Mouse (Mus musculus) kidney, embryonic 14.5 days (tissue): ENCODE results near the gene Dll3. TPM values are rescaled to one million over a fixed set of nuclear protein-coding genes. Genes with fewer than 3 reads are reported as not detected.
A peak's percentile ranks its signal among the peaks of the same experiment; 100 is the strongest.

ENCODE experiments used
- ATAC-seq: fragments of 200-750 bp; cut with Nextera tagmentation; 2 replicates; pipeline ENCODE4 v1.8.0; 2017; ENCODE audit warnings: moderate number of reproducible peaks, mild to moderate bottlenecking, moderate TSS enrichment, moderate library complexity; ENCODE audit not compliant: low FRiP score, low TSS enrichment
- H3K27ac ChIP-seq: fragments of 300-500 bp; sonication (generic); 2 replicates; pipeline ENCODE4 v1.5.1; 2014; ENCODE audit warnings: low read depth, mild to moderate bottlenecking, low read length, moderate library complexity, mixed read lengths
- H3K27me3 ChIP-seq: fragments of 300-500 bp; sonication (generic); 2 replicates; pipeline ENCODE4 v1.6.1; 2014; ENCODE audit warnings: mild to moderate bottlenecking, low read length; ENCODE audit not compliant: control insufficient read depth, insufficient read depth
- H3K36me3 ChIP-seq: fragments of 300-500 bp; sonication (generic); 2 replicates; pipeline ENCODE4 v1.6.1; 2014; ENCODE audit warnings: low read length, mixed read lengths; ENCODE audit not compliant: control insufficient read depth, insufficient read depth
- H3K4me1 ChIP-seq: fragments of 300-500 bp; sonication (generic); 2 replicates; pipeline ENCODE4 v1.6.1; 2014; ENCODE audit warnings: low read length, mixed read lengths; ENCODE audit not compliant: control insufficient read depth, insufficient read depth
- H3K4me2 ChIP-seq: fragments of 300-500 bp; sonication (generic); replicated peaks from 2 replicates; pipeline ENCODE4 v1.6.1; 2014; ENCODE audit warnings: low read depth, mild to moderate bottlenecking, low read length
- H3K4me3 ChIP-seq: fragments of 300-500 bp; sonication (generic); 2 replicates; pipeline ENCODE4 v1.5.1; 2014; ENCODE audit warnings: mild to moderate bottlenecking, low read length
- H3K9ac ChIP-seq: fragments of 300-500 bp; sonication (generic); 2 replicates; pipeline ENCODE4 v1.6.1; 2014; ENCODE audit warnings: low read depth, mild to moderate bottlenecking, low read length, moderate library complexity
- H3K9me3 ChIP-seq: fragments of 300-500 bp; sonication (generic); 2 replicates; pipeline ENCODE4 v1.6.1; 2016; ENCODE audit warnings: low read length; ENCODE audit not compliant: control insufficient read depth
- WGBS: fragments of 180-500 bp; shearing (Covaris S2); extraction: QIAGEN DNeasy Blood & Tissue Kit; methylation state at CpG from one replicate; pipeline ENCODE4 v1.1.7; 2014; 5-methylcytosine and 5-hydroxymethylcytosine counted together
- polyA plus RNA-seq: library from polyadenylated mRNA; unstranded; fragments of >200 nt; fragmentation: Nextera tagmentation; extraction: Ambion mirVana; gene quantifications from 2 replicates; pipeline ENCODE4 v1.2.1, GENCODE M21; 2014

Dll3 gene
- polyA plus RNA-seq, 1 experiment from 2014 or later = 0.51 TPM

GRCm38 (mm10) chr7:28311926-28312543 lies 10.0 kb upstream of the Dll3 start, which contains the start of gene Timm50:
Gene Timm50, minus strand, starts transcription at chr7:28312072.
- Histone ChIP-seq H3K27me3 (no peaks in the 10 kb centered on the region), H3K4me3 (peak within 1 kb of the TSS; percentile 88), H3K27ac (no peak within 1 kb of the TSS), H3K4me1 (peaks cover 6% of the 10 kb centered on the region), H3K36me3 (peaks cover 63% of the 10 kb centered on the region), H3K9me3 (no peaks in the 10 kb centered on the region), H3K4me2 (peak within 1 kb of the TSS; percentile 85), H3K9ac (peak within 1 kb of the TSS; percentile 90)
- under 1% methylated on average over 44 of the region's 45 CpGs for WGBS
- ATAC-seq = peak; percentile 98

GRCm38 (mm10) chr7:28311151-28311925 lies 9.3 kb upstream of the Dll3 start:
- peak; percentile 41 for ATAC-seq
- Histone ChIP-seq H3K4me3 (peak overlapping the region; percentile 88), H3K27ac (no peak overlapping the region), H3K4me2 (peak overlapping the region; percentile 85), H3K9ac (peak overlapping the region; percentile 90), H3K36me3 (peaks cover 63% of the 10 kb centered on the region), H3K9me3 (no peaks in the 10 kb centered on the region), H3K27me3 (no peaks in the 10 kb centered on the region), H3K4me1 (peaks cover 6% of the 10 kb centered on the region)
- 6% methylated on average over 35 of the region's 35 CpGs for WGBS

DNA sequence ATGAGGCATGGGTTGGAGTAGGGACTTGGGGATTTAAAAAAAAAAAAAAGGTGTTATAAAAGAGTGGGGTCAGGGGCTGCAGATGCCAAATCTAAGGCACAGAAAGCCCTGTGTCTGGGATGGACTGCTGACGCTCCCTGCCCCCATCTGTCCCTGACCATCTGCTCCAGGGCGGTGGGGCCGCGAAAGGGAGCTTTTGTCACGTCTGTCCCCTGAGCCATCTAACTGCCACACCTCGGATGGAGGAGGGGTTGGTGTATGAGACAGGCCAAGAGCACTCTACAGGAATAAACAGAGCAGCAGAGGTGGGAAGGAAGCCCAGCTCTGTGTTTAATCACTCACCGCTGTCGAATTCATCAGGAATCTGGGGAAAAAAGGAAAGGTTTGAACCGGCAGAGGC lies 7.7 kb upstream of the Dll3 start:
- Histone ChIP-seq H3K9ac (no peak overlapping the region), H3K4me2 (no peak overlapping the region), H3K4me3 (no peak overlapping the region), H3K9me3 (no peaks in the 10 kb centered on the region), H3K4me1 (peaks cover 6% of the 10 kb centered on the region), H3K27me3 (no peaks in the 10 kb centered on the region), H3K27ac (no peak overlapping the region), H3K36me3 (peaks cover 63% of the 10 kb centered on the region)
- no peak for ATAC-seq
- 24% methylated on average over 9 of the region's 9 CpGs for WGBS

GRCm38 (mm10) chr7:28306216-28306615 lies 4.2 kb upstream of the Dll3 start:
- Histone ChIP-seq H3K4me3 (no peak overlapping the region), H3K27me3 (peaks cover 10% of the 10 kb centered on the region), H3K36me3 (peaks cover 55% of the 10 kb centered on the region), H3K4me1 (peaks cover 6% of the 10 kb centered on the region), H3K4me2 (no peak overlapping the region), H3K27ac (no peak overlapping the region), H3K9me3 (no peaks in the 10 kb centered on the region), H3K9ac (no peak overlapping the region)
- WGBS = 93% methylated on average over 8 of the region's 8 CpGs
- no peak for ATAC-seq

DNA sequence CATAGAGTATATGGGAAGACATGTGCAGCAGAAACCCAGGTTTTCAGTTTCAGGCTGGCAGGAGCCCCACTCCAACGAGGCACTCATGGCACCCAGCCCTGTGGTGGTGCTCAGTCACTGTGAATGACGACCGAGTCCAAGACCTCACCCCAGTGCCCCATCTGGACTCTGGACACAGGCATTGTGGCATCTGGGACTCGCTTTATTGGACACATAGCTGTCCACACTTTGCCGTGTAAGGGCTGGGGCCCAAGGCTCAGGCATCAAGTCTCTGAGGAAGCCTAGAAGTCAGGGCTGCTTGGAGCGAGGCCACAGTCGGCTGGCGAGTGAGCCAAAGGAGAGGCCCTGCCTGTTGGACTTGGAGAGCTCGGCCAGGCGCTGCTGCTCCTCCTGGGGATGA lies 3.6 kb upstream of the Dll3 start:
- Histone ChIP-seq H3K4me1 (peaks cover under 1% of the 10 kb centered on the region; the same call in 1 of the 2 replicates), H3K27me3 (peaks cover 15% of the 10 kb centered on the region), H3K27ac (no peak overlapping the region), H3K4me2 (no peak overlapping the region), H3K4me3 (no peak overlapping the region), H3K9me3 (no peaks in the 10 kb centered on the region), H3K9ac (no peak overlapping the region), H3K36me3 (peaks cover 55% of the 10 kb centered on the region)
- 90% methylated on average over 10 of the region's 10 CpGs for WGBS
- ATAC-seq = no peak

DNA sequence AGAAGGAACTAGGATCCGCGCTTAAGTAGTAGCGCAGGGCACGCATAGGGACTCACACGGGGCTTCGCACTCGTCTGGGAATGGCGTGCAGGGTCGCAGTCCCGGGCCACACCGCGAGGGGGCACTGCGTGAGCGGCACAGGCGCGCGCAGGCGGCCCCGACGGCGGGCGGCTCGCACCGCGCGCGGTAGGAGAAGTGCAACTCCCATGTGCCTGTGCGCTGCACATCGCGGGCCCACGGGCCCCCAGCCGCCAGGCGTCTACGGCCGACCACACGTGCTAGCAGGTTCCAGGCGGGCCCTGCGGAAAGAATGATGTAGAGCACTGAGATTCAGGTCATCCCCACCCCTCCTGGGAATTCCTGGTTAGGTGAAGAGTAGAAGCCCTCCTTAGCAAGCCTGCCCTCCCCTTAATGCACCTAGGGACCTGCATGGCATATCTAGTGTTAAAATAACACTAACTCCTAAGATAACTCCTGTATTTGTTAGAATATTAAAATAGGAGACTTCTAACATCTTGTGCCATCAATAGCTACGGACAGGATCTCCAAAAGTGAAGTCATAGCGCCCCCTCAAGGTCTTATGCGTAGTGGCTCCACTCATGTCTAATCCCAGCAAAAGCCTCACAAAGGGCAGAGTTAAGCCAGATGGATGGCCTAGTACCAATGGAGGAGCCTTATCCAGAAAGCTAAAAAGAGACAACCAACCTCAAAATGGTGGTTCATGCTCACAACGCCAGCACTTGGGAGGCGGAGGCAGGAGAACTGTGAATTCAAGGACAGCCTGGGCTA lies 3.0 kb downstream of the Dll3 start:
- Histone ChIP-seq H3K4me1 (peaks cover 4% of the 10 kb centered on the region; the same call in 1 of the 2 replicates), H3K27ac (no peak overlapping the region), H3K4me3 (no peak overlapping the region), H3K36me3 (no peaks in the 10 kb centered on the region), H3K4me2 (peak overlapping the region; percentile 6), H3K9ac (peak overlapping the region; percentile 12; the same call in 1 of the 2 replicates), H3K9me3 (no peaks in the 10 kb centered on the region), H3K27me3 (peaks cover 50% of the 10 kb centered on the region)
- no peak for ATAC-seq
- WGBS = 18% methylated on average over 43 of the region's 43 CpGs

GRCm38 (mm10) chr7:28294481-28294880 lies 7.6 kb downstream of the Dll3 start:
- Histone ChIP-seq H3K4me1 (peaks cover 4% of the 10 kb centered on the region; the same call in 1 of the 2 replicates), H3K27me3 (peaks cover 60% of the 10 kb centered on the region), H3K9ac (peak overlapping the region; percentile 58; the same call in 1 of the 2 replicates), H3K4me3 (peak overlapping the region; percentile 56), H3K4me2 (peak overlapping the region; percentile 88), H3K36me3 (no peaks in the 10 kb centered on the region), H3K27ac (no peak overlapping the region), H3K9me3 (no peaks in the 10 kb centered on the region)
- whole genome bisulfite sequencing = 2% methylated on average over 51 of the region's 63 CpGs
- peak; percentile 51; the same call in 1 of the 2 replicates for ATAC-seq

DNA sequence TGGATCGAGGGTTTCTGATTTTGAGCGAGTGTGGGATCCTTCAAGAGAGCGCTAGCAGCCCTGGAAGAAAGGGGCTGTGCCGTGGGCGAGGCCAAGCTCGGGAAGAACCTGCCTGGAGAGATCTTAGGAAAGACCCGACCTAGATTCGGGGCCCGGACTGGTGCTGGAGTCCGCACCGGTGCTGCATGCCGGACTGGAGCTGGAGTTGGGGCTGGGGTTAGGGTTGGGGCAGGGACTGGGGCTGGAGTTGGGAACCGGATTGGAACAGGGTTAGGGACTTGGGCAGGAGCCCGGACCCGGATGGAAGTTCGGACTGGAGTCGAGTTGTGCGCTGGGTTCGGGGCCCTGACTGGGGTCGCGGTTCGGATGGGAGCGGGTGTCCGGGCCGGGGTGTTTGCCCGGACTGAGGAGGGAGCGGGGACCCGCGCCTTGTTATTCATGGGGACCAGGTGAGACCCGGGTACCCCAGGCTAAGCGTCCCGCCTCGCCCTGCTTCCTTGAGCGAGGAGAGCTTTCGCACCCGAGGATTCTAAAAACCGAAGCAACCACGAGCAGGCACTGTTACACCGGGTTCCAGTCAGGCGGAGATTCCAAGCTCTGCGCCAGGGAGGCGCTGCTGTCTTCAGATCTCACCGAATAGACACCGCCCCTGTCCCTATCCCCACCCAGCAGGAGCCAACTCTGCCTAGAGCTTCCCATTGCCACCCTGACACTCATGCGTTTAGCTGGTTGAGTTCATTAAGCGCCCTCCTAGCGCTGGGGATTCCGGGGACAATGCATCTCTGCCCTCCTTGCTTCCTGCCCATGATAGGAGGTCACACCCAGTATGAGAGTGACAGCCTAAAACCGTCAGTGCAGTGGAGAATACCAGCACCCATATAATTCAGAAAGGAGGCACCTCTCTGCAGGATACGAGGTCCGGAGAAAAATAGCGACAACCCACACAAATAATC lies 11.1 kb downstream of the Dll3 start, which contains the start of gene Selenov:
Selenov (minus strand) TSS at position 549 of the 953 bp plus-strand sequence.
- H3K9me3 ChIP-seq = no peaks in the 10 kb centered on the region
- H3K27me3 ChIP-seq = peaks cover 60% of the 10 kb centered on the region
- WGBS = 1% methylated on average over 52 of the region's 52 CpGs

More for the DNA sequence above, 11.1 kb downstream of the Dll3 start, which contains the start of gene Selenov:
- Histone ChIP-seq H3K36me3 (no peaks in the 10 kb centered on the region), H3K4me1 (peaks cover 4% of the 10 kb centered on the region; the same call in 1 of the 2 replicates), H3K4me3 (peak within 1 kb of the TSS; percentile 34), H3K9ac (peak within 1 kb of the TSS; percentile 31; the same call in 1 of the 2 replicates), H3K4me2 (peak within 1 kb of the TSS; percentile 49), H3K27ac (no peak within 1 kb of the TSS)
- peak; percentile 68 for ATAC-seq
